Mouse (Mus musculus): Measurements from ENCODE around the gene Emc9. TPM values are rescaled to one million over a fixed set of nuclear protein-coding genes. Genes with fewer than 3 reads are reported as not detected.
A peak's percentile ranks its signal among the peaks of the same experiment; 100 is the strongest.

Gene Emc9
- polyA plus RNA-seq, 1 experiment from 2014 or later: 21.2 TPM

GRCm38 (mm10) chr14:55540067-55540786 is 44.9 kb downstream of the Emc9 start, which contains the start of gene Pck2:
Pck2 (plus strand) TSS chr14:55540266.
- H3K9me3 ChIP-seq (replicated peaks): no peaks in the 10 kb centered on the region
- H3K27ac ChIP-seq: peak within 1 kb of the TSS; percentile 88
- H3K27me3 ChIP-seq: no peaks in the 10 kb centered on the region
- H3K4me2 ChIP-seq: peak within 1 kb of the TSS; percentile 78
- peaks cover 18% of the 10 kb centered on the region; the same call in 1 of the 2 replicates for H3K36me3 ChIP-seq
- H3K4me3 ChIP-seq: peak within 1 kb of the TSS; percentile 62
- H3K9ac ChIP-seq: peak within 1 kb of the TSS; percentile 73
- peak; percentile 92 for ATAC-seq (replicated peaks; ENCODE audit: insufficient number of reproducible peaks, insufficient read depth, low FRiP score, low read depth)
- 1% methylated on average over 32 of the region's 32 CpGs for WGBS
- H3K4me1 ChIP-seq (replicated peaks): peaks cover 16% of the 10 kb centered on the region

GRCm38 (mm10) chr14:55536116-55536745 is 48.9 kb downstream of the Emc9 start:
- WGBS: 43% methylated on average over 6 of the region's 6 CpGs
- no peaks in the 10 kb centered on the region for H3K36me3 ChIP-seq
- no peaks in the 10 kb centered on the region for H3K27me3 ChIP-seq
- H3K4me1 ChIP-seq (replicated peaks): peaks cover 10% of the 10 kb centered on the region
- H3K4me3 ChIP-seq: no peak overlapping the region
- no peaks in the 10 kb centered on the region for H3K9me3 ChIP-seq (replicated peaks)
- no peak overlapping the region for H3K9ac ChIP-seq
- ATAC-seq (replicated peaks; ENCODE audit: insufficient number of reproducible peaks, insufficient read depth, low FRiP score, low read depth): no peak
- no peak overlapping the region for H3K27ac ChIP-seq
- no peak overlapping the region for H3K4me2 ChIP-seq

Other genes starting within 250 kb of the Emc9 start
- gene Dhrs4, start 106.5 kb downstream of the Emc9 start, polyA plus RNA-seq (2015; fragmentation: Nextera tagmentation; extraction: Ambion mirVana): 60.7 and 69.5 TPM in 2 replicates
- gene Carmil3, start 94.7 kb downstream of the Emc9 start, polyA plus RNA-seq (2015; fragmentation: Nextera tagmentation; extraction: Ambion mirVana): 1.1 and 1.8 TPM in 2 replicates
- gene Cpne6, start 74.9 kb downstream of the Emc9 start, polyA plus RNA-seq (2015; fragmentation: Nextera tagmentation; extraction: Ambion mirVana): 0.30 and 0.34 TPM in 2 replicates
- not detected in 2 replicates for gene Nrl, start 60.3 kb downstream of the Emc9 start, polyA plus RNA-seq (2015; fragmentation: Nextera tagmentation; extraction: Ambion mirVana)
- 34.2 and 42.5 TPM in 2 replicates for gene Pck2, start 45.0 kb downstream of the Emc9 start, polyA plus RNA-seq (2015; fragmentation: Nextera tagmentation; extraction: Ambion mirVana)
- 66.2 and 70.2 TPM in 2 replicates for gene Dcaf11, start 25.3 kb downstream of the Emc9 start, polyA plus RNA-seq (2015; fragmentation: Nextera tagmentation; extraction: Ambion mirVana)
- gene A730061H03Rik, start 24.9 kb downstream of the Emc9 start, polyA plus RNA-seq (2015; fragmentation: Nextera tagmentation; extraction: Ambion mirVana): 0.82 TPM in 1 of 2 replicates, not detected in the other
- 80.5 and 81.7 TPM in 2 replicates for gene Fitm1, start 9.7 kb downstream of the Emc9 start, polyA plus RNA-seq (2015; fragmentation: Nextera tagmentation; extraction: Ambion mirVana)
- 206 and 216 TPM in 2 replicates for gene Psme1, start 7.2 kb downstream of the Emc9 start, polyA plus RNA-seq (2015; fragmentation: Nextera tagmentation; extraction: Ambion mirVana)
- gene Psme2, start 5.8 kb upstream of the Emc9 start, polyA plus RNA-seq (2015; fragmentation: Nextera tagmentation; extraction: Ambion mirVana): 203 and 215 TPM in 2 replicates
- gene Rnf31, start 6.4 kb upstream of the Emc9 start, polyA plus RNA-seq (2015; fragmentation: Nextera tagmentation; extraction: Ambion mirVana): 15.8 and 17.4 TPM in 2 replicates
- gene Irf9, start 18.3 kb upstream of the Emc9 start, polyA plus RNA-seq (2015; fragmentation: Nextera tagmentation; extraction: Ambion mirVana): 9.1 and 13.7 TPM in 2 replicates
- gene Rec8, start 32.7 kb upstream of the Emc9 start, polyA plus RNA-seq (2015; fragmentation: Nextera tagmentation; extraction: Ambion mirVana): 6.9 and 7.1 TPM in 2 replicates
- gene Ipo4, start 50.7 kb upstream of the Emc9 start, polyA plus RNA-seq (2015; fragmentation: Nextera tagmentation; extraction: Ambion mirVana): 45.0 and 66.7 TPM in 2 replicates
- gene Gm49378, start 52.6 kb upstream of the Emc9 start, polyA plus RNA-seq (2015; fragmentation: Nextera tagmentation; extraction: Ambion mirVana): 0.74 and 2.1 TPM in 2 replicates
- gene Tm9sf1, start 58.5 kb upstream of the Emc9 start, polyA plus RNA-seq (2015; fragmentation: Nextera tagmentation; extraction: Ambion mirVana): 76.8 and 91.2 TPM in 2 replicates
- 0.31 and 0.36 TPM in 2 replicates for gene Tssk4, start 64.9 kb upstream of the Emc9 start, polyA plus RNA-seq (2015; fragmentation: Nextera tagmentation; extraction: Ambion mirVana)
- 84.5 and 90.0 TPM in 2 replicates for gene Mdp1, start 75.2 kb upstream of the Emc9 start, polyA plus RNA-seq (2015; fragmentation: Nextera tagmentation; extraction: Ambion mirVana)
- gene Gmpr2, start 86.6 kb upstream of the Emc9 start, polyA plus RNA-seq (2015; fragmentation: Nextera tagmentation; extraction: Ambion mirVana): 36.0 and 42.3 TPM in 2 replicates
- gene Nedd8, start 86.8 kb upstream of the Emc9 start, polyA plus RNA-seq (2015; fragmentation: Nextera tagmentation; extraction: Ambion mirVana): 448 and 462 TPM in 2 replicates
- 26.1 and 29.2 TPM in 2 replicates for gene Tinf2, start 96.5 kb upstream of the Emc9 start, polyA plus RNA-seq (2015; fragmentation: Nextera tagmentation; extraction: Ambion mirVana)
- 0.20 and 0.60 TPM in 2 replicates for gene Tgm1, start 128.6 kb upstream of the Emc9 start, polyA plus RNA-seq (2015; fragmentation: Nextera tagmentation; extraction: Ambion mirVana)
- 20.7 and 23.8 TPM in 2 replicates for gene Rabggta, start 137.0 kb upstream of the Emc9 start, polyA plus RNA-seq (2015; fragmentation: Nextera tagmentation; extraction: Ambion mirVana)
- 64.0 and 65.7 TPM in 2 replicates for gene Dhrs1, start 160.4 kb upstream of the Emc9 start, polyA plus RNA-seq (2015; fragmentation: Nextera tagmentation; extraction: Ambion mirVana)
- 17.9 and 24.4 TPM in 2 replicates for gene Nop9, start 160.4 kb upstream of the Emc9 start, polyA plus RNA-seq (2015; fragmentation: Nextera tagmentation; extraction: Ambion mirVana)
- 1.2 and 1.6 TPM in 2 replicates for gene Cideb, start 173.2 kb upstream of the Emc9 start, polyA plus RNA-seq (2015; fragmentation: Nextera tagmentation; extraction: Ambion mirVana)
- gene Ltb4r2, start 176.1 kb upstream of the Emc9 start, polyA plus RNA-seq (2015; fragmentation: Nextera tagmentation; extraction: Ambion mirVana): 0.15 and 0.25 TPM in 2 replicates
- gene Ltb4r1, start 180.7 kb upstream of the Emc9 start, polyA plus RNA-seq (2015; fragmentation: Nextera tagmentation; extraction: Ambion mirVana): 0.65 and 0.66 TPM in 2 replicates
- 14.9 and 18.0 TPM in 2 replicates for gene Adcy4, start 198.8 kb upstream of the Emc9 start, polyA plus RNA-seq (2015; fragmentation: Nextera tagmentation; extraction: Ambion mirVana)
- 12.6 and 20.7 TPM in 2 replicates for gene Ripk3, start 203.6 kb upstream of the Emc9 start, polyA plus RNA-seq (2015; fragmentation: Nextera tagmentation; extraction: Ambion mirVana)
- 10.8 and 15.8 TPM in 2 replicates for gene Nfatc4, start 237.8 kb upstream of the Emc9 start, polyA plus RNA-seq (2015; fragmentation: Nextera tagmentation; extraction: Ambion mirVana)